Mouse (Mus musculus) urinary bladder, adult 18-20 months (tissue): Measurements from ENCODE around the gene Kalrn.

ENCODE experiments used
- DNase-seq, 2 experiments: peaks; one replicate each; pipeline ENCODE4 v3.0.0; 2022; ENCODE audit warnings: low spot score in 2 of 2, mixed read lengths in 2 of 2

The Kalrn gene

DNA sequence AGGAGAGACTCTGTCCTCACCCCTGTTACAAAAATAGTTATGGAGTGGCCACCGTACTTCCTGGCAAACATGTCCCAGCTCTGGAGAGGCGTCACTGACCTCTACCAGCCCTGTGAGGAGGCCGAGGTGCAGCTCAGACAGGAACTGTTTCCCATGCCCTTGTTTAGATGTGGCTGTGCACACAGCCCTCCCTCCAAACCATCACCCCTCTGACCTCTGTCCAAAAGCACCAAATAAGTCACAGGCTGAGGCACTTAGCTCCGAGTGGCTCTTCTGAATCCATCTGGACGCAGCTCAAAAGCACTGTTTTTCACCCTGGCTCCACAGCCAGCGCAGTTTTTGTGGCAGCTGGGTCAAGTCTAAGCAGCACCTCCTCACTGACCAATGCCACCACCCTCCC, 220.6 kb downstream of the Kalrn start:
- no peak for DNase-seq

DNA sequence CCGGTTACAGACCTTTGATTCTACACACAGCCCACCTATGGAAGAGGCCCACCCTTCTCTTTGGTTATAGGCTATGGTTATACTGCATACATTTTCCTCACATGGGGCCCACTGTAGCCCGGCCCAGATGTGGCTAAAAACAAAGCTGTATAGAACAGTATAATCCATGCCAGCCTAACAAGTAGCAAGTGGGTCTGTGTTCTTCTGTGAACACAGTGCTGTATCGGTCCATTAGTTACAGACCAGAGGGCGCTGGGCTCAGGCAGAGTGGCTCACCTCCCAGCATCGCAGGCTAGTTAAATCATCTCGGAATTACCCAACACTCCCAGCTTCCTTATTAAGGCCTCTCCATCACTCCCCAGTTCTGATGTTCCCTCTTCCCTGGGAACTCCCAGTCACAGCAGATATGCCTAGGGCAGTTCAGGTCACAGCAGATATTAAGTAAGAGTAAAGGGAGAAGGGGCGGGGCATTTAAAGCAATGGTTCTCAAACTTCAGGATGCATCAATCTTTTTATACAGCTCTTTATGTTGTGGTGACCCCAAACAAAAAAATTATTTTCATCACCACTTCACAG, 221.7 kb downstream of the Kalrn start:
- no peak for DNase-seq

DNA sequence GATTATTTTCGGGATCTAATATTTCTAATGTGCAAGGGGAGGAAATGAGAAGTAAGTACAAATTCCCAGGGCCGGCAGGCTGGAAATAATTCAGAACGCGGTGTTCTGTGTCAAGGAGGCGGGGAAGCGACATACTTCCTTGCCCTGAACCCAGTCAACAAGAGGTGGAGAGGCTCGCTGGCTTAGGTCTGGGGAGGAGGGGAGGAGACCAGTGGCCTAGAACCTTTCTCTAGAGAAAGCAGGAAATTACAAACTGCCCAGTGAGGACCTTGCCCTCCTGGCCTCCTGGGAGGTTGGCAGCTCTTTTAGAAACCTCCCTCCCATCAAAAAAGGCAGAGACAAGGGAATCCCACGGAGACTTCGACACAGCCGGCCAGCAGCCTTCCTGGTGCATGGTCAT, 225.8 kb downstream of the Kalrn start:
- no peak for DNase-seq

DNA sequence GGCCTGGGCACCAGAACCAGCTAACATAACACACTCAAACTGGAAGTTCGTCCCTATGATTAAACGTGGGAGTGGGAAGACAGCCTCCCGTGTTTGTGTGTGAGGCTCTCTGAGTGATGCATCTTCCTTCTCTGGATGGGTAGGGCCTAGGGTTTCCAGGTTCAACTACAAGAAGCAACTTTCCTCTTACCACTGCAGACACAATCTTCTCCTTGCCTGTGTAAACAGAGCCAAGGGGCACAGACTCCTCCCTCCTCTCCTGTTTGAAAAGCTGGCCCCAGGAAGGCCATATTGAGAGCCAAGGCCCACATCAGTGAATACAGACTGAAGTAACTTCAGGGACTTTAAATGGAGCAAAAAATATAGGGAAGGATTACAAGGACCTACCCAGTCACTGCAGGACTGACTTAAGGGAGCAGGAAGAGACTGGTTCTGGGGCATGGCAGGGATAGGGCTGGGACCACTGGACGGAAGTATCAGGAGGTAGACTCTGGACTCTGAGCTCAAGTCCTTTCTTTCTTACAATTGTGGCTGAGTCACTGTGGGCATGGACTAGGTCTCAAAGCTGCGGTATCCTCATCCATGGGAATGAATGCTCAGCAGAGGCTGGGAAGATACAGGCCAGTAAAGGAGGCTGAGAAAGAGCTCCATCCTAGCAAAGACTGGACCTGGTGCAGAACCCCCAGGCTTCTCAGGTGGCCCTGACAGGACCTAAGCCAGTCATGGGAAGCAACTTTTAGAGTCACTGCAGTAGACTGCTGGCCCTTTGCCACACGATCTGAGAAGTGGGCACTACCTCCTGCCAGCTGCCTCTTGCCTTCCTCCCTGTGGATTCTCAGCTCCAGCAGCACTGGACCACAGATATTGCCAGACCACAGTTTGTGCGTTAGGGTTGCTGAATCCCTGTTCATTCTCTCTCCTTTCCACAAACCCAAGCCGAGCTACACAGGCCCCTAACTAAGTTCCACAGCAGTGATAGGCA, 228.1 kb downstream of the Kalrn start:
- no peak for DNase-seq

DNA sequence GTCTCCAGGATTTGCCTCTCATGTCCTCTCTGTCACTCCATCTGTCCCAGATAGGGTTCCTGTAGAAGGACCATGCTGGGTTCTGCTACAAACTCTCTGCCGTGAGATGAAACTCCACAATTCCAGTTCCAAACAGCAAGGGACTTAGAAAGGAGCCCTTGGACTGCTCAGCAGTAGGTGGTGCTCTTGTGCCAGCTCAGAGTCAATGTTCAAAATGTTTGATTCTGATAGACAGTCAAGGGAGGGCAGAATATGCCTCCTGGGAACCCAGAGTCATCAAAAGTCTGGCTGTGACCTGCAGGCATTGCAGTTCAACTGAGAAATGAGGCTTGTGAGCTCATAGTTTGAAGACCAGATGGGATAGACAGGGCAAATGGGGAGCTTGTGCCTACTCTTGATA, 229.4 kb downstream of the Kalrn start:
- peak in 1 of 2 experiments; percentile 13 for DNase-seq

DNA sequence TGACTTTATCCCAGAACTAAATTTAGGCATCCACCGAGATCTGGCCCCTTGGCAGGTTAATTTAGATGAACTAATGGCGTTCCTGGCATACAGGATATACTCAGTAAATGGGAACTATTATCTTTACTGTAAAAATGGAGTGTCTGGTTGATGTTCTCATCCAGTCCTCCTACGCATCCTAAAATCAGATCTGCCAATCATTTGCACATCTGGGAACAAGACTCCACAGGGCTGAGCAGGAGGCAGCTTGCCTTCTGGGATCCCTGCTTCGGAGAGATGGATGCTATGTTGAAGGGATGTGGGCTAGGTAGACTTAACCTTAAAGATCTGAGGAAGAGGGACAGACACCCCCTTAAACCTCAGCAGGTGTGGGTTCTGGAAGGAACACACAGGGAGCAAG, 230.2 kb downstream of the Kalrn start:
- no peak for DNase-seq

DNA sequence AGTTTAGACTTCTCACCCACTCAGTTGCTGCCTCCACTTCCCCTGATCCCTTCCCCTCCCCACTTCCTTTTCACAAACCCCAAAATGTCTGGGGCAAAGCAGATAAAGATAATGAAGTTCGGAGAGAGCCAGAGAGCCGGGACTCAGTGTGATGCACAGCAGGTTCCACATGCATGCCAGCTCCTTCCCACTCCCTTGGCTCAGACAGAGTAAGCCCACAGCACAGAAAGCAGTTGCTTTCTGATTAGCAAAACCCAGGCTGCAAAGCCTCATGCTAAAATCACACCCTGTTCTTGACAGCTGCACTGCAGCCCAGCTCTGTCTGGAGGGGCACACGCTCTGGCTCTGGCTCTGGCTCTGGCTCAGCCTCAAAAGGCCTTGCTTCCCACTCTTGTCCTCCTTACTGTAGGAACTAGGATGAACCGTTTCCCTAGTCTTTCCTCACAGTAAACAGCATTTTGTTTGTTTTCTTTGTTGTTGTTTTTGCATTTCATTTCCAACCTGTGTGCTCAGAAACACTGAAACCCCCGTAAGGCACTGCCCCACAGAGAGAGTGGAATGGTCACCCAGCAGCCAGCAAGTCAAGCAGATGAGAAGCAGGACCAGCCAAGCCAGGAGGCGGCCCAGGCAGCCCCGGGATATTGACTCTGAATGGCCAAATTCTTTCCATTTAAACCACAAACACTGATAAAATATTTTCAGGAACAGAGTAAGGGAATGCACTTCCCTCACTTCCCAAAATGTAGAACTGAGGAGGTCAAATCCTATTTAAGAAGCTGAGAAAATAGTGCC, 230.8 kb downstream of the Kalrn start:
- no peak for DNase-seq

DNA sequence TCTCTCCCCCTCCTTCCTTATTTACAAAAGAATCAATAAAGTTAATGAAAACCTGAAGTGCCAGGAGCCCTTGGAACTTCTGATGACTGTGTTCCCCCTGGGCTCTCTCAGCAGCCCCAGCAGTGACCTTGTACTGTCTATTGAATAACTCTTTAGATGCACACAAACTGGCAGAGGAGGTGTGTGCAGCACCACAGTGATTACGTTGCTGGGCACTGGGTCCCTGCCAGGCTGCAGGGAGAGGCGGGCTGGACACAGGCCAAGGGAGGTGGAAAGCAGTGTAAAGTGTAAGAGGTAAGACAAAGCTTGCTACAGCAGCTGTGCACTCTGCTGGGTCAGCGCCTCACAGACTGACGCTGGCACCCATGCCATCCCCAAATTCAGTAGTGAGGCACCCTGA, 238.4 kb downstream of the Kalrn start:
- no peak for DNase-seq

DNA sequence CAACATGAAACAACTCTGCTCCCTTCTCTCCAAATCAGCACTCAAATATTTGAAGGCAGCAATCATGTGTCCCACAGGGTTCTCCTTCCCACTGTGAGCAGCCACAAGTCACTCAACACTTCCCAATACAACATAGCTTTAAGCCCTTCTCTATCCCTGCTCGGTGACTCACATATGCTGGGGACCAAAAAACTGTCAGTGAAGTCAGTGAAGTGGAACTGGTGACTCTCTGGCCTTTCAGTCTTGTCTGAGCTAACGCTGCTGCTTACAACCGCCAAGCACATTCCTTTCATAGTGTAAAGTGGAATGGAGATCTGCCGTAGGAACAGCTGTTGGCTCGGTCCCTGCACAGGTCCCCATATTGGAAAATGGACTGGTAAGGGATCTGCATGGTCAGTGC, 241.7 kb downstream of the Kalrn start:
- DNase-seq = no peak

DNA sequence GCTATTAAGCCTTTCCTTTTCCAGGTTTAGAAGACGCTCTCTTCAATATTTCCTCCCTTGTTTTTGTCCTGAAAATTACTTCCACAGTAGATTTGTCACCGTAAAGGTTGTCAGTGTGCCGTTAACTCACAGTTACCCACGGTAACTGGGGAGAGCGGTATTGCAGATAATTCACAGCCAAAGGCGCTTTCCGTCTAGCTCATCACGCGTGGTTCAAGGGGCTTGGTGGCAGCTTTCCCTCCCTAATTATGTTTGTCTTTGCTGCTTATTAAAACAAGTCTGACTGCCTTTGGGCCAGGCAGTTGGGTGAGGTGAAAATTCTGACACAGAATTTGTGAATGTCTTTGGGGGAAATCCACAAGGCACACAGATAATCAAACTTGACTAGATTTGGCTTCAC, 243.5 kb downstream of the Kalrn start:
- DNase-seq = no peak

DNA sequence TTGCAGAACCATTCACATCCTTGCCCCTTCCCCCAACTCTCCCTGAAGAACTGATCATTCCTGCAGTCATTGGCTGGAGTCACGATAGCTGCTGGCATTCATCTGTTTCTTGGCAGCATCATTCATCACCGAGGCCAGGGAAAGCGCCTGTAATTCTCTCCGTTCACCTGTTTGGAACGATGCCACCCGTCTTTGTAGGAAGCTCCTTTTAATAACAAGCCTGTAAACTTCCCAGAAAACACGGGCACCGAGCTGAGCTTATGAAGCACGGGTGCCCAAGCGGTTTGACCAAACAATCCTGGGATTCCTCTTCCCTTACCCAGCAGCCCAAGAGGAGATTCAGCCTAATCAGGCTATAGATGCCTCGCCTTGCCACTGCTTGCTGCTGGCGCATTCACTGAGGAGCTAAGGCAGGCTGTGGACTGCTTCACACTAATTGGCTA, 243.9 kb downstream of the Kalrn start:
- DNase-seq = no peak

DNA sequence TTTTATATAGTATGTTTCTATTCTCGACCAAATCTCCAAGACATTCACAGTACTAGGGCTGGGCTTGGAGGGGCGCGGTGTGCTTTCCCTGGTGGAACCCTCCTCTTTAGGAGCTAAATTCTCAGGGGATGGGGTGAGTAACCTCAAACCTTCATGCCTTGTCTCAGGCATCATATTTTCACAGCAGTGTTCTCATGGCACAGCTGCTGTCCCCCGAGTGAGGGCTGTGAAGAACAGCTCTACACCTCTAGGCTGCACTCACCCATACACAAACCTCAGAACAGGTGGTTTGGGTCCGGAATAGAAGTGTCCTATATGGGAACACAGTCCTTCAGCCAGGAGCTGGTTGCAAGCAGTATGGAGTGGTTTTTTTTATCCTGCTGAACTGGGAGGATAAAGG, 245.4 kb downstream of the Kalrn start:
- no peak for DNase-seq

DNA sequence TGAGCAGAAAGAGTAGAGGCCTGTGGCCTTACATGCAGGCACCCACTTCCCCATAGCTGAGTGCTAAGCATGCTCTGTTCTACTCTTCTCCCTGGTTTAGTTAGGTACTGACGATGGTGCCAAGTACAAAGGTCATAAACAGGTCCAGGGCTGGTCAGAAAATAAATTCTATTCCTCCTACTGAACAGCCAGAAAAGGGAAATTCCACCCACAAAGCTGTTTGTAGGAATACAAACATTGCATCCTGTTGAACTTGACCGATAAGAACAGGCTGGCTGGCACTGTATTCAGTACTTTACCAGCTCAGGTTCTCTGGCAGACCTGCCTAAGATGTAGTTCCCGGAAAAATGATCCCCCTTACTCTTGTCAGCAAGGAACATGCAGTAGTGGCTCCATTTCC, 247.5 kb downstream of the Kalrn start:
- DNase-seq = no peak

DNA sequence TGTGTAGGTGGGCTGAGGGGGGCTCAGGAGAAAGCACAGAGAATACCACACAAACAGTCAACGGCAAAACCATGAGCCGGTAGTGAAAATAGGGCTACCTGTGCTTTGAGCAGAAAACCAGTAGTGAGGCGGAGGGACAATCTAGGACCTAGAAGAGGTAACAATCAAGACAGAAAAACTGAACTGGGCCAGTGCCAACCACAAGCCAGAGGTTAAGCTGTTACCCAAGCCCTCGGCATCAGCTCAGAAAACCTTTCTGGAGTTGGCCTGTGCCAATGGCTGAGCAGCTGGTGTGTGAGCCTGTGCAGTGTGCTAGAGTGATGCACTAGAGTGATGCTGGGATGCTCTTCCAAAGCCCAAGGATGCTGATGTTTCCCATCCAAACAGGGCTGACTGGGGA, 248.2 kb downstream of the Kalrn start:
- no peak for DNase-seq

DNA sequence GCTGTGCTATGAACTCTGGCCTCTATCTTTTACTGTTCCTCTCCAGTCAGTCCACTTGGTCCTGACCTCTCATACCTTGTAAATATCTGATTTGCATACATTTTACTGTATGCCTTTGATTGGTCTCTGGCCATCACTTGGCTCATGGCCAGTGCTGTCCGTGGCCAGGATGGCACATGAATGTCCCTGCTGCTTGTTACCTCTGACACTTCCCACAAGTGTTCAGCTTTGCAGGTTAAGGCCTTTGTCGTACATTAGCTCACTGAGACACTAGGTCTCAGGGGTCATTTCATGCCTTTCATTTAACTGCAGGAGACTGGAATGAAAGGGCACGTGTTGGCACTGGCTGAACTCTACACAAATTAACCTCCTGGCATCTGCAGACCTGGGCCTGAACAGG, 248.6 kb downstream of the Kalrn start:
- no peak for DNase-seq

DNA sequence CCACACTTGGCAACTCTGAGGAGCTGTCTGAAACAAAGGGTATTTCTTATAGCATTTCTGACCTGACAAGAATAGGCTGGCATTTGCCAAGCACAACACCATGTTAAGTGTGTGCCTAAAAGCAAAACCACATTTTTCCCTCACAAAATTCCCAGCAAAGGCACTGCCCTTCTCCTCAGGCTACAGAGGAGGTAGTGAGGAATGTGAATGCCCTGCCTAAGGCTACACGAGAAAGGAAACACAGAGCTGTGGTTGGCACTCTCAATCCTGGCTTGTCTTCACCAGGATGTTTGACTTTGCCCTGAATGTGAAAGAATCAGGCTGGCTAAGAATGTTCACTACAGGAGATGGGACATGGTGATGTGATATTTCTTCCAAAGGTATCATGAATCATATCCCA, 249.8 kb downstream of the Kalrn start:
- no peak for DNase-seq

DNA sequence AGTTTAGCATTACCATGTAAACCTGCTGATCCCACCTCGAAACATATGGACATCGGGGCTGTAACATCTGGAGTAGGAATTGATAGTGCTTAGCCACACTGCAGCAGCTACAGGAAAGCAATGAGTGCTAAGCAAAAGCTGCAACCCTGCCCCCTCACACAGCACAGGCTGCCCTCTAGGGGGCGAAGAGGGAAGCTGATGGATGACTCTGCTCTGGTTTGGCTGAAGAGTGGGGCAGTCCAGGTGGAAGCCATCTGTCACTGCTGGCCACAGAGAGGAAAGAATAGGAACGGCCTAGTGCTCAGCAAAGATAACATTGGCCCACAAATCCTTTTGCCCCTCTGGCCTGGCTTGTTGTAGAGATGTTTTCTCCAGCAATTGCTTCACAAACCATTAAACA, 250.8 kb downstream of the Kalrn start:
- peak; percentile 23 to 64 for DNase-seq

DNA sequence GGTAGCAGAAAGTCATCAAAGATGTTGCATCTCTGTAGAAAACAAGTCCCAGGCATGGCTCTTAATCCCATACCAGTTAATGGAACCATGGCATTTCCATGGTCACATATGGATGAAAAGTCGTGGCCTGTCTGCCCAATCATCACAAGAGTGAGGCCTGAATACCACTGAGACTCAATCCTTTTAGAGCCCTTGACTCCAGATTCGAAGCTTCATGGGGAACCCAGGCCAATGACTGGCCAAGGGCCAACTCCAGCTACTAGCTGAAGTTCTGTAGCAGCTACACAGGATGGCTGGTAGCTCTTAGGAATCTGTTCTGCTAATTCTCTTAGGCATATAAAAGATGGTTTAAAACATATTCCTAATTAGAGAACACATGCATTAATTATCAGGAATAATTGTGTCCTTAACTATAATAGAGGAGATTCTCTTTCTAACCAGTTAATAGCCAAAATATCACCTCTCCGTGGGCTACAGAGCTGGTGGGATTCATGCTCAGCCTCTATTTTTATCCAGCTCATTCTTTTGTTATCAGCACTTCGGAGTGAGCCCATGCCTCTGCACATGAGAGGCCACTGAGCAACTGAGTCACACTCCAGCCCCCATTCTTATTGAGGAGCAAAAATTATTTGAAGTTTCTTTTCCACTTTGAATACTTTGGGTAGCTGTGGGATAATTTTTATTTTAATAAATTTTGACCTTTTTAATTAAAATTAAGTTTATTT, 252.1 kb downstream of the Kalrn start:
- DNase-seq = no peak

DNA sequence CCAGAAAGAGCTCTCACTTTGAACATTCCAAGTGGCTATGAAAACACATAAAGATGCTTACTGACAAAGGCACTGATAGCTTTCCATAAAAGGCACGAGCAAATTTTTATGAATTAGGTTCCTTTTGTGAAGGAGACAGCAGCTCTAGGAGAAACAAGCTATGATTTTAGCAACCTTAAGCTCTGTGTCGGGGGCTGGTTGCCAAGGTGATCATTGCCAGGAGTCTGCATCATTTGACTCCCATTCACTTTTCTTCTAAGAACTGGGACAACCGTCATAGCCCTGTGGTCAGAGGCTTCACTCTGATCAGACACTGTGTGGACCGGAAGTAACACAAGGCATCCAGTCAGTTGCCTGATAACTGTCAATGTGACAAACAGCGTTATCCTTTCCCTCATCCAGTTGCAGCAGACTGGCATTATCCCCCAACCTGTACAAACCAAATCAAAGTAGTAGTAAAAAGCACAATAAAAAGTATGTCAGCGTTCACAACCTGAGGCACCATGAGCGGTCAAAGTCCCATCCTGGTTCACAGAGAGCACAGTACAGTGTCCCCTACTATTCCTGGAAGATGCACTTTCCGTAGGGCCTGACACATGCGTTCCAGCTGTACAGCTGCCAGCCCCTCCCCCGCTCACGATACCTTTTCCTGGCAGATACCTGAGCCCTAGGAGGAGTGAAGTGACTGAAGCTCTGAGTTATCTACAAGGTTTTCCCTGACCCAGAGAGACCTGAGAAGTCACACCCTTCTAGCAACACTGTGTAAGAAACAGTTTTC, 253.1 kb downstream of the Kalrn start:
- no peak for DNase-seq

DNA sequence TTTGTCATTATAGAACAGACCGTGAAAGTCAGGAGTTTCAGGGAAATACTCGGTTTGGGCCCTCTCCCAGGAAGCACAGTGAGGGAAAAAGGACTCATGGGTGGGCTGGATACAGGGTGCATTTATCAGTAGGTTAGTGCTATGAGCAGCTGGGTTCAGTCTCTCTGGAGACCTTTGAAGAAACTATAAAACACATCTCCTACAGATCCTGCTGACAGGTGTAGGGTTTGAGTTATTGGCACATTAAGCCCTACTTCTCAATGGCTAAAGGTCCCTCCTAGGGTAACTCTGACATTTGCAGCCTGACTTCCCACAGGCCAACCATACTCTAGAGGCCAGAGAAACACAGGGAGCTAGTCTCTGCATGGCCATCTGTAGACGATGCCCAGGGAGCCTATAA, 256.2 kb downstream of the Kalrn start:
- no peak for DNase-seq

DNA sequence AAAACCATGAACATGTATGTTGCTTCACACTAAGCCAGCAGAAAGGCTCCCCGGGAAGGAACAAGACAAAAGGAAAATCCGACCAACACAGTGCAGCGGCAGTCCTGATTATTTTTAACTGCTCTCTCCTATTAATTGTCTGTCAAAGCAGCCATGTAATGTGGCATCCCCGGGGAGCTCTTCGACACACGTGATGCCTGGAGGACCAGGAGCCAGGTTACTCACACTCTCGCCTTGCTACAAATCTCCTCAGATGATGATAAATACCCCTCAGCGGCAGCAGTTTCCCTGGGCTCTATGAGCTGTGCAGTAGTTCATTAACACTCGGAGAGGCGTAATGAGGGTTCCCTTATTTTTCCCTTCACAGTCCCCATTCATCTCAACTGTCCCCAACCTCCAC, 257.1 kb downstream of the Kalrn start:
- no peak for DNase-seq
